Mouse (Mus musculus): Measurements from ENCODE around the gene Mpig6b. TPM values are rescaled to one million over a fixed set of nuclear protein-coding genes. Genes with fewer than 3 reads are reported as not detected.

Gene Mpig6b
- polyA plus RNA-seq, 2 experiments: 2.3 to 4.0 TPM

- H3K4me3 ChIP-seq (ENCODE audit: insufficient read depth in 1 of 2, low read depth in 2 of 2, low read length in 2 of 2): no peak overlapping the region
- no peak overlapping the region for H3K9ac ChIP-seq (replicated peaks)
- no peaks in the 10 kb centered on the region for H3K36me3 ChIP-seq (replicated peaks; ENCODE audit: control insufficient read depth, insufficient read depth, low read depth)
- H3K9me3 ChIP-seq (ENCODE audit: control insufficient read depth, low read length): no peaks in the 10 kb centered on the region
- TF ChIP-seq CTCF (IDR thresholded peaks at IDR 0.05; ENCODE audit: low read depth) (peak; percentile 80), EP300 (IDR thresholded peaks at IDR 0.05; ENCODE audit: low read depth) (no peak)
- no peak overlapping the region for H3K27ac ChIP-seq
- WGBS (ENCODE audit: insufficient replicate concordance): 32% methylated on average over 19 of the region's 19 CpGs
- H3K4me2 ChIP-seq (ENCODE audit: low read depth): no peak overlapping the region
- no peak for DNase-seq (ENCODE audit: low read depth in 3 of 3, low spot score in 3 of 3)
- H3K27me3 ChIP-seq (ENCODE audit: control insufficient read depth, insufficient read depth, low read length): no peaks in the 10 kb centered on the region
- peaks cover 6 to 17% of the 10 kb centered on the region in 2 experiments for H3K4me1 ChIP-seq (replicated peaks; ENCODE audit: control insufficient read depth in 2 of 2, insufficient read depth in 2 of 2, low read length in 1 of 2)
- no peak for ATAC-seq (ENCODE audit: insufficient read depth)
Measured at GRCm38 (mm10) chr17:35029691-35030532, 36.1 kb downstream of the Mpig6b start.

- TF ChIP-seq CTCF (IDR thresholded peaks at IDR 0.05; ENCODE audit: low read depth) (no peak), EP300 (IDR thresholded peaks at IDR 0.05; ENCODE audit: low read depth) (no peak)
- Histone ChIP-seq H3K36me3 (replicated peaks; ENCODE audit: control insufficient read depth, insufficient read depth, low read depth) (no peaks in the 10 kb centered on the region), H3K27me3 (ENCODE audit: control insufficient read depth, insufficient read depth, low read length) (no peaks in the 10 kb centered on the region), H3K9ac (replicated peaks) (no peak overlapping the region), H3K4me1 (replicated peaks; ENCODE audit: control insufficient read depth in 2 of 2, insufficient read depth in 2 of 2, low read length in 1 of 2) (peaks cover 6 to 22% of the 10 kb centered on the region in 2 experiments), H3K4me2 (ENCODE audit: low read depth) (no peak overlapping the region), H3K4me3 (ENCODE audit: insufficient read depth in 1 of 2, low read depth in 2 of 2, low read length in 2 of 2) (no peak overlapping the region), H3K9me3 (ENCODE audit: control insufficient read depth, low read length) (no peaks in the 10 kb centered on the region), H3K27ac (no peak overlapping the region)
- no peak for DNase-seq (ENCODE audit: low read depth in 3 of 3, low spot score in 3 of 3)
- 45% methylated on average over 2 of the region's 2 CpGs for WGBS (ENCODE audit: insufficient replicate concordance)
- no peak for ATAC-seq (ENCODE audit: insufficient read depth)
Measured at GRCm38 (mm10) chr17:35028315-35028714, 37.7 kb downstream of the Mpig6b start.

GRCm38 (mm10) chr17:35027277-35028068 is 38.5 kb downstream of the Mpig6b start, which contains the start of gene Sapcd1:
Gene Sapcd1, minus strand, starts transcription at chr17:35028016.
- 0 out of 2 replicates have a peak, but pooled peaks have one; percentile 36 for ATAC-seq (ENCODE audit: insufficient read depth)
- no peak within 1 kb of the TSS for H3K4me3 ChIP-seq (ENCODE audit: insufficient read depth in 1 of 2, low read depth in 2 of 2, low read length in 2 of 2)
- peaks cover 11 to 31% of the 10 kb centered on the region in 2 experiments for H3K4me1 ChIP-seq (replicated peaks; ENCODE audit: control insufficient read depth in 2 of 2, insufficient read depth in 2 of 2, low read length in 1 of 2)
- no peaks in the 10 kb centered on the region for H3K27me3 ChIP-seq (ENCODE audit: control insufficient read depth, insufficient read depth, low read length)
- H3K27ac ChIP-seq: no peak within 1 kb of the TSS
- no peaks in the 10 kb centered on the region for H3K36me3 ChIP-seq (replicated peaks; ENCODE audit: control insufficient read depth, insufficient read depth, low read depth)
- no peak within 1 kb of the TSS for H3K4me2 ChIP-seq (ENCODE audit: low read depth)
- TF ChIP-seq CTCF (IDR thresholded peaks at IDR 0.05; ENCODE audit: low read depth): no peak
- TF ChIP-seq EP300 (IDR thresholded peaks at IDR 0.05; ENCODE audit: low read depth): no peak
- H3K9me3 ChIP-seq (ENCODE audit: control insufficient read depth, low read length): no peaks in the 10 kb centered on the region
- no peak within 1 kb of the TSS for H3K9ac ChIP-seq (replicated peaks)
- 46% methylated on average over 13 of the region's 13 CpGs for WGBS (ENCODE audit: insufficient replicate concordance)
- no peak for DNase-seq (ENCODE audit: low read depth in 3 of 3, low spot score in 3 of 3)

GRCm38 (mm10) chr17:35026206-35026605 is 39.8 kb downstream of the Mpig6b start:
- peaks cover 20 to 36% of the 10 kb centered on the region in 2 experiments for H3K4me1 ChIP-seq (replicated peaks; ENCODE audit: control insufficient read depth in 2 of 2, insufficient read depth in 2 of 2, low read length in 1 of 2)
- H3K4me2 ChIP-seq (ENCODE audit: low read depth): no peak overlapping the region
- no peak for ATAC-seq (ENCODE audit: insufficient read depth)
- no peak overlapping the region for H3K4me3 ChIP-seq (ENCODE audit: insufficient read depth in 1 of 2, low read depth in 2 of 2, low read length in 2 of 2)
- TF ChIP-seq CTCF (IDR thresholded peaks at IDR 0.05; ENCODE audit: low read depth) (no peak), EP300 (IDR thresholded peaks at IDR 0.05; ENCODE audit: low read depth) (no peak)
- no peaks in the 10 kb centered on the region for H3K36me3 ChIP-seq (replicated peaks; ENCODE audit: control insufficient read depth, insufficient read depth, low read depth)
- no peak overlapping the region for H3K27ac ChIP-seq
- 72% methylated on average over 5 of the region's 5 CpGs for WGBS (ENCODE audit: insufficient replicate concordance)
- H3K9ac ChIP-seq (replicated peaks): no peak overlapping the region
- DNase-seq (ENCODE audit: low read depth in 3 of 3, low spot score in 3 of 3): no peak
- no peaks in the 10 kb centered on the region for H3K27me3 ChIP-seq (ENCODE audit: control insufficient read depth, insufficient read depth, low read length)
- H3K9me3 ChIP-seq (ENCODE audit: control insufficient read depth, low read length): no peaks in the 10 kb centered on the region
